Mouse (Mus musculus) kidney, postnatal 36 days (tissue): ENCODE data around the gene Gucd1.
"Not testable (repeated sequence)": the region's sequence is repeated elsewhere in the genome, so short reads cannot be mapped to it uniquely, and the experiment has no call there.

Experiments
- DNase-seq, 2 experiments: peaks; one replicate each; pipeline ENCODE4 v3.0.0; 2021 to 2022; ENCODE audit warnings: mixed read lengths in 2 of 2

Gene Gucd1

GRCm38 (mm10) chr10:75364796-75365195 lies 153.0 kb downstream of the Gucd1 start:
- no peak for DNase-seq

- peak; percentile 72 to 79 for DNase-seq
Observed at GRCm38 (mm10) chr10:75364214-75364690, 153.5 kb downstream of the Gucd1 start.

GRCm38 (mm10) chr10:75355341-75355740 lies 162.4 kb downstream of the Gucd1 start:
- DNase-seq, result no peak

- DNase-seq, result not testable (repeated sequence)
Observed at GRCm38 (mm10) chr10:75353838-75354241, 163.9 kb downstream of the Gucd1 start.

GRCm38 (mm10) chr10:75352541-75352940 lies 165.2 kb downstream of the Gucd1 start:
- DNase-seq, result no peak

- DNase-seq, result no peak
Observed at GRCm38 (mm10) chr10:75350564-75350963, 167.2 kb downstream of the Gucd1 start.

- DNase-seq, result peak in 1 of 2 experiments; percentile 53
Observed at GRCm38 (mm10) chr10:75345265-75345664, 172.5 kb downstream of the Gucd1 start.

- DNase-seq, result not testable (repeated sequence)
Observed at GRCm38 (mm10) chr10:75344563-75344962, 173.2 kb downstream of the Gucd1 start.

- peak in 1 of 2 experiments; percentile 37 for DNase-seq
Observed at GRCm38 (mm10) chr10:75341936-75342335, 175.8 kb downstream of the Gucd1 start.

GRCm38 (mm10) chr10:75339377-75339776 lies 178.4 kb downstream of the Gucd1 start:
- no peak for DNase-seq

GRCm38 (mm10) chr10:75338852-75339251 lies 178.9 kb downstream of the Gucd1 start:
- no peak for DNase-seq

- peak; percentile 66 for DNase-seq
Observed at GRCm38 (mm10) chr10:75337231-75337630, 180.5 kb downstream of the Gucd1 start.

- peak in 1 of 2 experiments; percentile 66 for DNase-seq
Observed at GRCm38 (mm10) chr10:75335075-75335474, 182.7 kb downstream of the Gucd1 start.

GRCm38 (mm10) chr10:75334175-75334574 lies 183.6 kb downstream of the Gucd1 start:
- DNase-seq, result no peak

- DNase-seq, result no peak
Observed at GRCm38 (mm10) chr10:75333176-75333776, 184.5 kb downstream of the Gucd1 start.

- no peak for DNase-seq
Observed at GRCm38 (mm10) chr10:75332268-75332667, 185.5 kb downstream of the Gucd1 start.

- no peak for DNase-seq
Observed at GRCm38 (mm10) chr10:75328201-75328704, 189.5 kb downstream of the Gucd1 start.

GRCm38 (mm10) chr10:75327081-75327480 lies 190.7 kb downstream of the Gucd1 start:
- no peak for DNase-seq

- peak; percentile 69 to 72 for DNase-seq
Observed at GRCm38 (mm10) chr10:75326553-75326952, 191.2 kb downstream of the Gucd1 start.

GRCm38 (mm10) chr10:75325821-75326220 lies 192.0 kb downstream of the Gucd1 start:
- no peak for DNase-seq

- no peak for DNase-seq
Observed at GRCm38 (mm10) chr10:75324391-75324790, 193.4 kb downstream of the Gucd1 start.

GRCm38 (mm10) chr10:75323986-75324385 lies 193.8 kb downstream of the Gucd1 start:
- DNase-seq, result no peak

- DNase-seq, result peak in 1 of 2 experiments; percentile 55
Observed at GRCm38 (mm10) chr10:75322966-75323365, 194.8 kb downstream of the Gucd1 start.

GRCm38 (mm10) chr10:75320321-75320720 lies 197.5 kb downstream of the Gucd1 start:
- no peak for DNase-seq

- DNase-seq, result no peak
Observed at GRCm38 (mm10) chr10:75318206-75318605, 199.6 kb downstream of the Gucd1 start.
